Mouse (Mus musculus): ENCODE data around the gene Ssb. TPM values are rescaled to one million over a fixed set of nuclear protein-coding genes. Genes with fewer than 3 reads are reported as not detected.
"Not testable (repeated sequence)": the region's sequence is repeated elsewhere in the genome, so short reads cannot be mapped to it uniquely, and the experiment has no call there.

Ssb gene
- total RNA-seq, 2 experiments from 2014 or later: 58.9 to 66.2 TPM

DNA sequence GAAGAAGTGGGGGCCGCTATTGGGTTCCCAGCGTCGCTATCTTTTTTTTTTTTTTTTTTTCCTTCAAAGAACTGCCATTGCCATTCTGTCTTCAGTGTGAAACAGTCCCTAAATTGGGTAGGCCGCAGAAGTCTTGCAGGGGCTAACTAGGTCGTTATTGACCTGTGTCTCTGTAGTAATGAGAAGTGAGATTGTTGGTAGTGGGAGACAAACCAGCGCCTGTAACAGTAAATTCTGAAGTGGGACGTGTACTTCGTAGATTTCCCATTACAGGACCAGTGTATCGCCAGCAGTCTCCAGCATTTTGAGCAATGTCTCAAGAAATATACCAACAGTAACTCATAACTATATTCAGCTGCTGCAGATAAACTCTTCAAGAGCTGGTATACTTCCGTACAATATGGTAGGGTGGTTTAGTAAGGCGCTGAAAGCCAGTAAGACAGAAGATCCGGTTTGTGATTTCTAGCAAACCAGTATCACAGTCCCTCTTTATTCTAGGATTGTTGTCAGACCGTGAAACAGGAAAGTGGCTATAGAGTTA is 825 bp downstream of the Ssb start:
- DNase-seq: peak in 1 of 2 experiments; percentile 16

DNA sequence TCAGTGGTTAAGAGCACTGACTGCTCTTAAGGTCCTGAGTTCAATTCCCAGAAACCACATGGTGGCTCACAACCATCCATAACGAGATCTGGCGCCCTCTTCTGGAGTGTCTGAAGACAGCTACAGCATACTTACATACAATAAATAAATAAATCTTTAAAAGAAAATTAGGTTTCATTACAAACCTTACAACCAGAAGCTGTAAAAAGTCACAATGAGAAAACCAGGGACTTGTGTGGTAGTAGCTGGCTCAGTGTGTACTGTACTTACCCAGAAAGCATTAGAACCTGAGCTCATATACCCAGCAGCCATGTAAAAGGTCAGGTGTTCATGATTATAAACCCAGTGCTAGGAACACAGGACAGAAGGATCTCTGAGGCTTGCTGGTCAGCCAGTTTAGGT is 22.6 kb downstream of the Ssb start:
- DNase-seq: no peak

DNA sequence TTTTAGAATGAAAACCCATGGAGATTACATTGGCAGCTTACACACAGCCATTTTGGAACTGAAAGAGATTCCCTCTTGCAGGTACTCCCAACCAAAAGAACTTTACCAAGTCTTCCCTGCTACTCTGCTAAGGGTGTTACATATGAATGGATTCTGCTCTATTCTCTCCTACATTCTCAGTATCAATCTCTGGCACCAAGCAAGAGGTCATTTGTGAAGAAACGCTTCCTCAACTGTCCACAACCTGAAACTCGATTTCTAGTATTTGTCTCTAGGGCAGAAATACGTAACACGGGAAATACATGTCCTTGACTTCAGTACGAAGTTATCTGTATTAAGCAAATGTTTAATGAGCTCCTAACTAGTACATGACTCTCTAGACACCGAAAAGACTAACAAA is 23.2 kb downstream of the Ssb start:
- DNase-seq: no peak

DNA sequence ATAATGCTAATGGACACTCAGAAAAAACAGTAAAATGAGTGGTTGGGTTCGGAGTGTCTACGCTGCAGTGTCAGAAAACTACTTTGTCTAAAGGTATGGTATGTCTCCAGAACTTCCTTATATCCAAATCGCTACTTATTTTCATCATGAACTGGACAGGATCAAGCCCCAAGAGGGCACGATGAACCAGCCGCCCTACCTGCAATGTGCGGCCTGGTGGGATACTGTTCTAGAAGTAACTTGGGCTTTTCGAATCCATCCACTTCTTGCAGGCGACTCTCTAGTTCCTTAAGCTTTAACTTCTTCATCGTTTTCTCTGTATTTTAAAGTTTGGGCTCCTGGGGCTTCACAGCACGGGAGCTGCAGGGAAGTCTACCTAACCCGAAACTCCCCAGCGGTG is 23.7 kb downstream of the Ssb start:
- DNase-seq: no peak

DNA sequence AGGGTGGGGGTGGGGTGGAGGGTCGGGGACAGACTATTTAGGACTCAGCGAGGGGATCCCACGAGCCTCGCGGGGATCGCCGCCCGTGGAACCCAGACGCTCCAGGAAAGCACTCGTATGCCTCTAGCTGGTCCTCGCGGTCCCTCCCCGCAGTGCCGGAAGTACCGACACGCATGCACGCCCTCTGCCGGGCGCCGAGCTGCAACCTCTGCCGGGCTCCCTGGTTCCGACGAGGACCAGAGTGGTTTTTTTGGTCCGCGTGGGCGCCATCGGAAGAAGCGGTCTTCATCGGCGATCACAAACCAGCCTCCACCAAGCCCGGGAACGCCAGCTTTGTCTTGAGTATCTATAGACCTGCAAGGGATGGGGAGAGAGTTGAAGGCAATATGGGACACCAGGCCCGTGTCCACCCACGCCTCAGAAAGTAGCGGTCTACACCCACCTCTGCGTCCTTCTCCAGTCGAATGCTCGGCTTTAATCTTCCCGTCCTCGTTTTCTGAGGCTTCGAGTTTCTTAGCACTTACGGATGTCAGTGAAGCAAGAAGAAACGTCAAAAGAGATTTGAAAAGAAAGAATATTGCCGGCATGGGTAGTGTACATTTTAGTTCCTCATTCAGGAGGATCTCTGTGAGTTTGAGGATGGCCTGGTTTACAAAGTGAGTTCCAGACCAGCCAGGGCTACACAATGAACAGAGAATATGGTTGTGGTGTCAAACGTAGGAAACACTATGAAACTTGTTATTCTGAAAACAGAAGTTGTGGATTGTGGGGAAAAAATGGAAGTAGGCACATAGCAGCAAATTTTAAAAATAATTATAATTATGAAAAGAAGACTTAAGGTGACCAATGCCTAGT is 24.3 kb downstream of the Ssb start, which contains the start of gene Mettl5:
Gene Mettl5 (minus strand): TSS at position 165 of the 855 bp plus-strand sequence.
- DNase-seq: peak; percentile 91 to 92

GRCm38 (mm10) chr2:69888957-69889356 is 27.6 kb downstream of the Ssb start:
- DNase-seq: no peak

GRCm38 (mm10) chr2:69890843-69891242 is 29.5 kb downstream of the Ssb start:
- DNase-seq: no peak

GRCm38 (mm10) chr2:69893145-69893544 is 31.8 kb downstream of the Ssb start:
- no peak for DNase-seq

DNA sequence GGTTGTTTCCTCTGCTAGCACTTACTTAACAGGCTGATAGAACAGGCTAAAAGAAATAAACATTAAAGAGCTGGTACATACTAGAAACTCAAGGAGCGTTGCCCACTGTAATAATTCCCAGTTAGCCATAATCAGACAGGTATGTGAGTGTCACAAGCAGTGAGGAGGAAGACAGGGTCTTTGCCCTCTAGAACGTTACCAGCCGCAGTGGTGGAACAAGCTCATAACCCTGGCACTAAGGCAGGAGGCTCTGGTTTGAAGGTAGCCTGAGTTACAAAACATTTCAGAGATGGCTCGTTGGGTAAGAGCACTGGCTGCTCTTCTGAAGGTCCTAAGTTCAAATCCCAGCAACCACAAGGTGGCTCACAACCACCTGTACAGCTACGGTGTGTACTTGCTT is 32.5 kb downstream of the Ssb start:
- no peak for DNase-seq

DNA sequence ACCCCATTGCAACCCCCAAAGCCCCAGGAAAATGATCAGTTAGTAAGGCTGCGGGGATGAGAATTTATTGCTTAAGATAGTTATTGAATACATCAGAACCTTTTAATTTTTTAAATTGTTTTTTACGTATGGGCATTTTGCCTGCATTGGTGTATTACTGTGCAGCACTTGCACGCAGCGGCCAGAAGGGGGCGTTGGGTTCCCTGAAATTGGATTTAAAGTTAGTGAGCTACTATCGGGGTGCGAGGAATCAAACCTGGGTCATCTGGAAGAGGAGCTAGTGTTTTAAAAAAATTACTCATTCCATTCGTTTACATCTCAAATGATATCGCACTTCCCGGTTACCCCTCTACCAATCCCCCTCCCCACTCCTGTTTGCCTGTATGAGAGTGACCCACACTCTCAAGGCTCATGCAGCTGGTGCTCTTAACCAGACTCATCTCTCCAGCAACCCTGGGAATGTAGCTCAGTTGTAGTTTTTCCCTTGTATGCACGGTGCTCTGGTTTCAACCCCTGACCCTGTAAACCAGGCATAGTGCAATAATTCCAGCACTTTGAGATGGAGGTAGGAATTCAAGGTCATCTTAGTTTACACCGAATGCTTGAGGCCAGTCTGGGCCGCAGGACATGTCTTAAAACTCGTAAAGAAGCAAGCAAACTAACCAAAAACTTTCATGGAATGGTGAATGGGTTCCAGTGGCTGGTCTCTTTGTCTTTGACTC is 34.3 kb downstream of the Ssb start:
- DNase-seq: no peak

- no peak for DNase-seq
Measured at GRCm38 (mm10) chr2:69896224-69896581, 34.8 kb downstream of the Ssb start.

- peak; percentile 98 for DNase-seq
Measured at GRCm38 (mm10) chr2:69897039-69897617, 35.8 kb downstream of the Ssb start, which contains the start of gene Ubr3. Gene Ubr3 (plus strand): TSS chr2:69897246.

GRCm38 (mm10) chr2:69897618-69898575 is 36.5 kb downstream of the Ssb start:
- DNase-seq: peak; percentile 79 to 80

DNA sequence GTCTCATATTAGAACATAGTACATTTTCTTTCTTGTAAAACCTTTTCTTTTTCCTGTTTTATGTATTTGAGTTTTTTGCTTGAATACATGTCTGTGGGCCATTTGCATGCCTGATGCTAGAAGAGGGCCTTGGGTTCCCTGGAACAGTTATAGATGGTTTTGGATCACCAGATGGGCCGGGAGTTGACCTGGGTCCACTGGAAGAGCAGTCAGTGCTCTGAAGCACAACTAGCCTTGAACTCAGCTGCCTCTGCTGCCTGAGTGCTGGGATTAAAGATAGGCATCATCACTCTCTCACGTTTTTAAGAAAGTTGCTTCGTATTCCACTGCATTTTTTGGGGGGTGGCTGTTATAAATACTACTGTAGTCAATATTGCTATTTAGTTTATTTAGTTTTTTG is 42.2 kb downstream of the Ssb start:
- DNase-seq: no peak

- DNase-seq: not testable (repeated sequence)
Measured at GRCm38 (mm10) chr2:69907394-69907793, 46.0 kb downstream of the Ssb start.

DNA sequence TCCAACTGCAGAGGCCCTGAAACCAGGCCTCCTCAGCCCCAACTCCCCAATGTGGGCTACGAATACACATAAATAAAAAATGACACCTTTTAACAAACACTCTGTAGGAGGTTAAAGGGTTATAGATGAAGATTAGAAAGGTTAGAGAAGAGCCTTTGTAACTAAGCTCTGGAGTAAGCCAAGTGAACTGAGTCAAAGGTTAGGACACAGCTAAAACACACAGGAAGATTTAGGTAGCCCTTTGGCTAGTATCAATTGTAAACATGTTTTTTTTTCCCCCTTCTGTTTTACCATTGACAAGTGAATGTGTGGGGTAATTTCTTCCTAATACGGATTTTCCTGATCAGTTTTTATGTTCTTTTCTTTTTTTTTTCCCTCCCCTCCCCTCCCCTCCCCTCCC is 51.4 kb downstream of the Ssb start:
- no peak for DNase-seq

DNA sequence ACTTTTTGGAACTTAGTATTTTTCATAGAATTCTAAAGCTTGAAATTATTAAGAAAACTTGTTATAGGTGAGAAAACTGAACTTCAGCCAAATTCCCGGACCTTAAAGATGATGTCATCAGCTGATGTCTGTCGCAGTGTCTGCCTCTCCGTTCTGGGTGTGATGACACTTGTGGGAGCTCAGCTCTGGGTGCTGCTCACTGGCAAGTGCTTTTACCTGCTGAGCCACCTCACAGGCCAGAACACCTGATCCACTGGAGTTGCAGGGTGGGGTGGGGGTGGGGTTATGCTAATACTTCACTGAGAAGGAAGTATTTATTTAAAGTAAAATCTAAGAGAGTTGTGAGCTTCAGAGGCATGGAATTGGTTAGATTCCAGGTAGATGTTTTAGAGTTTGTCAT is 55.9 kb downstream of the Ssb start:
- DNase-seq: no peak

Measured in heart, adult 18-20 months (tissue).